Mouse (Mus musculus): ENCODE data around the gene Trabd2b. TPM values are rescaled to one million over a fixed set of nuclear protein-coding genes. Genes with fewer than 3 reads are reported as not detected.

Gene Trabd2b
- total RNA-seq, 1 experiment, result 0.31 TPM

DNA sequence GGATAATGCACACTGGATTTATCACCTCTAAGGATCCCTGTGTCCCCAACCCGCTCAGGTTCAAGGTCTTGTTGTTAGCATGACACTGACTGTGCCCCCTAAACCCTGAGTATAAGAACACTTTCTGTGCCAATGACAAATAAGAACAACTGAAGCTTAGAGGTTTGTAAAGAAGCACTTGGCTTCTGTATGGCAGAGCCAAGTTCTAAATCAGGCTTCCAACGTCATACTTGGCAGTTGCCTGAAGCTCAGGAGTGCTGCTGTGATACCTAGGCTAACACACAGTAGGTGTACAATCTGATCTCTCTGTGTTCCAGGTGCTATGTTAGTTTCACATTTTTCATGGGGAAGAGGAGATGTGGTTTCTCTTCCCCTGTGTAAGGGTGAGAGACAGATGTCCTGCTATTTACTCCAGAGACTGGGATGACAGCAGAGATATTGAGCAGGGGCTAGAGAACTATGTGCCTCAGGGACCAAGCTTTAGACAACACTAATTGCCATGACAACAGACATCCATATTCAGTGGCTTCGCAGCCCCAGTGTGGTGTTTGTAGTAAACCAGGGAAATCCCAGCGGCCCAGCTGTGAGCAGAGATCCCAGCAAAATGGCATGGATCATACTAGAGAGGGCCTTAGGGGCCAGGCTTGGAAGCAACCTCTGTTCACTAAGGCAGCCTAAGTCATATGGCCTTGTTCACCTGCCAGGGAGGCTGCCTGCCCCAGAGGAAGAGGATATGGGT, 89.3 kb downstream of the Trabd2b start:
- H3K9ac ChIP-seq (ENCODE audit: insufficient read depth, low read depth, low read length, poor library complexity, severe bottlenecking), result no peak overlapping the region
- TF ChIP-seq ZNF384 (IDR thresholded peaks at IDR 0.05; ENCODE audit: low read depth, low read length) (no peak), ZC3H11A (IDR thresholded peaks at IDR 0.05; ENCODE audit: borderline replicate concordance, low read depth, low read length) (no peak), MAFK (IDR thresholded peaks at IDR 0.05; ENCODE audit: insufficient read depth, low read depth, low read length) (no peak), CHD2 (IDR thresholded peaks at IDR 0.05; ENCODE audit: low read depth, low read length) (no peak), HCFC1 (IDR thresholded peaks at IDR 0.05; ENCODE audit: borderline replicate concordance, insufficient read depth, low read length) (no peak)
- in situ Hi-C loops (cut with MboI; ENCODE audit: low sequenced_read_pairs in 2 of 2, unreplicated experiment in 2 of 2), result no loop called here

DNA sequence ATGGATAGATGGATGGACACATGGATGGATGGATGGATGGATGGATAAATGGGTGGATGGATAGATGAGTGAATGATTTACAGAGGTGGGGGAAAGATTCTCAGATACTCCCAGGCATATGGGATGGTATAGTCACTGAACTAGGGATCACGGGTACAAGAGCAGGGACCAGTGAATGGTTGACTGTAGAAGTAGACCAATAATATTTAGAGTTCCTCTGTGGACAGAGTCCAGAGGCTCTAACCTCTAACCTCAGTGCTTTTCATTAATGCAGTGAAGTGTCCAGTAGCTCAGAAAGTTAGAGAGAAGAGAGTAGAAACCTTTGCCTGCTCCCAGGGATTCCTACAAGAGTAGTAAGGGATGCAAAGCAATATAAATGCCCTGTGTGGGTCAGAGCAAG, 93.1 kb downstream of the Trabd2b start:
- H3K4me3 ChIP-seq (ENCODE audit: insufficient read depth in 1 of 2, low read depth in 1 of 2, low read length in 2 of 2, poor library complexity in 1 of 2, severe bottlenecking in 1 of 2), result no peak overlapping the region
- H3K9me3 ChIP-seq (ENCODE audit: control insufficient read depth, insufficient read depth, low read depth, low read length), result no peaks in the 10 kb centered on the region
- H3K27ac ChIP-seq (ENCODE audit: insufficient read depth, low read depth, low read length, poor library complexity, severe bottlenecking), result no peak overlapping the region
- in situ Hi-C loops (cut with MboI; ENCODE audit: low sequenced_read_pairs in 2 of 2, unreplicated experiment in 2 of 2), result no loop called here
- TF ChIP-seq ZC3H11A (IDR thresholded peaks at IDR 0.05; ENCODE audit: borderline replicate concordance, low read depth, low read length), result no peak
- no peak for TF ChIP-seq MAFK (IDR thresholded peaks at IDR 0.05; ENCODE audit: insufficient read depth, low read depth, low read length)
- TF ChIP-seq ZNF384 (IDR thresholded peaks at IDR 0.05; ENCODE audit: low read depth, low read length), result no peak
- TF ChIP-seq HCFC1 (IDR thresholded peaks at IDR 0.05; ENCODE audit: borderline replicate concordance, insufficient read depth, low read length), result no peak
- TF ChIP-seq CHD2 (IDR thresholded peaks at IDR 0.05; ENCODE audit: low read depth, low read length), result no peak
- no peaks in the 10 kb centered on the region for H3K4me1 ChIP-seq (ENCODE audit: control insufficient read depth in 2 of 2, insufficient read depth in 2 of 2, low read length in 2 of 2, poor library complexity in 1 of 2)
- no peak for DNase-seq (ENCODE audit: low read depth, low spot score)
- H3K36me3 ChIP-seq (ENCODE audit: control insufficient read depth, insufficient read depth, low read length, poor library complexity, severe bottlenecking), result no peaks in the 10 kb centered on the region
- no peak overlapping the region for H3K9ac ChIP-seq (ENCODE audit: insufficient read depth, low read depth, low read length, poor library complexity, severe bottlenecking)

More for the DNA sequence above, 89.3 kb downstream of the Trabd2b start:
- H3K4me1 ChIP-seq (ENCODE audit: control insufficient read depth in 2 of 2, insufficient read depth in 2 of 2, low read length in 2 of 2, poor library complexity in 1 of 2), result no peaks in the 10 kb centered on the region
- no peak overlapping the region for H3K27ac ChIP-seq (ENCODE audit: insufficient read depth, low read depth, low read length, poor library complexity, severe bottlenecking)
- H3K9me3 ChIP-seq (ENCODE audit: control insufficient read depth, insufficient read depth, low read depth, low read length), result no peaks in the 10 kb centered on the region
- no peak for DNase-seq (ENCODE audit: low read depth, low spot score)
- H3K36me3 ChIP-seq (ENCODE audit: control insufficient read depth, insufficient read depth, low read length, poor library complexity, severe bottlenecking), result no peaks in the 10 kb centered on the region
- no peak overlapping the region for H3K4me3 ChIP-seq (ENCODE audit: insufficient read depth in 1 of 2, low read depth in 1 of 2, low read length in 2 of 2, poor library complexity in 1 of 2, severe bottlenecking in 1 of 2)

- in situ Hi-C loops (cut with MboI; ENCODE audit: low sequenced_read_pairs in 2 of 2, unreplicated experiment in 2 of 2), result no loop called here
These were observed 93.8 kb downstream of the Trabd2b start for GRCm38 (mm10) chr4:114500317-114500716.

DNA sequence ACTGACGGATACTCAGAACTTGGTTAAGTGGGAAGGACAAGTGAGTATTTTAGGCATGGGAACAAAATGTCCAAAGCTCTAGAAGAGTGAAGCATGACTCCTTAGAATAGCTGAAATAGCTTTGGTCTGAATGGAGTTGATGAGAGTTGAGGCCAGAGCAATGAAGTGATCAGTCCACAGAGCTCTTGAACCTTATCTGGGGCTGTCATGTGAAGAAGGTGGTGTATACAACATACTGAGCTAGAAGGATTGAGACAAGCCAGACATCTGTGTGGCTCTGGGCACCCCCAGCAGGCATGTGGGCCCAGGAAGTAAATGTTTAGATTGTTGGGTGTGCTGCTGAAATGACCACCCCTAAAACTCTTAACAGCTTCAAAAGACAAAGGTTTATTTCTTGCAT, 94.5 kb downstream of the Trabd2b start:
- TF ChIP-seq HCFC1 (IDR thresholded peaks at IDR 0.05; ENCODE audit: borderline replicate concordance, insufficient read depth, low read length), result no peak
- TF ChIP-seq ZNF384 (IDR thresholded peaks at IDR 0.05; ENCODE audit: low read depth, low read length), result no peak
- no peak for TF ChIP-seq ZC3H11A (IDR thresholded peaks at IDR 0.05; ENCODE audit: borderline replicate concordance, low read depth, low read length)
- TF ChIP-seq MAFK (IDR thresholded peaks at IDR 0.05; ENCODE audit: insufficient read depth, low read depth, low read length), result no peak
- no peak for TF ChIP-seq CHD2 (IDR thresholded peaks at IDR 0.05; ENCODE audit: low read depth, low read length)
- no peak for DNase-seq (ENCODE audit: low read depth, low spot score)
- no peak overlapping the region for H3K4me3 ChIP-seq (ENCODE audit: insufficient read depth in 1 of 2, low read depth in 1 of 2, low read length in 2 of 2, poor library complexity in 1 of 2, severe bottlenecking in 1 of 2)

More at GRCm38 (mm10) chr4:114500317-114500716, 93.8 kb downstream of the Trabd2b start:
- Histone ChIP-seq H3K4me1 (ENCODE audit: control insufficient read depth in 2 of 2, insufficient read depth in 2 of 2, low read length in 2 of 2, poor library complexity in 1 of 2) (no peaks in the 10 kb centered on the region), H3K4me3 (ENCODE audit: insufficient read depth in 1 of 2, low read depth in 1 of 2, low read length in 2 of 2, poor library complexity in 1 of 2, severe bottlenecking in 1 of 2) (no peak overlapping the region), H3K27ac (ENCODE audit: insufficient read depth, low read depth, low read length, poor library complexity, severe bottlenecking) (no peak overlapping the region), H3K9me3 (ENCODE audit: control insufficient read depth, insufficient read depth, low read depth, low read length) (no peaks in the 10 kb centered on the region), H3K36me3 (ENCODE audit: control insufficient read depth, insufficient read depth, low read length, poor library complexity, severe bottlenecking) (no peaks in the 10 kb centered on the region), H3K9ac (ENCODE audit: insufficient read depth, low read depth, low read length, poor library complexity, severe bottlenecking) (no peak overlapping the region)
- TF ChIP-seq ZC3H11A (IDR thresholded peaks at IDR 0.05; ENCODE audit: borderline replicate concordance, low read depth, low read length), result no peak
- TF ChIP-seq ZNF384 (IDR thresholded peaks at IDR 0.05; ENCODE audit: low read depth, low read length), result no peak
- TF ChIP-seq MAFK (IDR thresholded peaks at IDR 0.05; ENCODE audit: insufficient read depth, low read depth, low read length), result no peak
- no peak for TF ChIP-seq CHD2 (IDR thresholded peaks at IDR 0.05; ENCODE audit: low read depth, low read length)
- TF ChIP-seq HCFC1 (IDR thresholded peaks at IDR 0.05; ENCODE audit: borderline replicate concordance, insufficient read depth, low read length), result no peak
- no peak for DNase-seq (ENCODE audit: low read depth, low spot score)

More for the DNA sequence above, 94.5 kb downstream of the Trabd2b start:
- no peak overlapping the region for H3K9ac ChIP-seq (ENCODE audit: insufficient read depth, low read depth, low read length, poor library complexity, severe bottlenecking)
- H3K4me1 ChIP-seq (ENCODE audit: control insufficient read depth in 2 of 2, insufficient read depth in 2 of 2, low read length in 2 of 2, poor library complexity in 1 of 2), result no peaks in the 10 kb centered on the region
- no peaks in the 10 kb centered on the region for H3K9me3 ChIP-seq (ENCODE audit: control insufficient read depth, insufficient read depth, low read depth, low read length)
- in situ Hi-C loops (cut with MboI; ENCODE audit: low sequenced_read_pairs in 2 of 2, unreplicated experiment in 2 of 2), result no loop called here
- no peaks in the 10 kb centered on the region for H3K36me3 ChIP-seq (ENCODE audit: control insufficient read depth, insufficient read depth, low read length, poor library complexity, severe bottlenecking)
- H3K27ac ChIP-seq (ENCODE audit: insufficient read depth, low read depth, low read length, poor library complexity, severe bottlenecking), result no peak overlapping the region

Measured in ES-E14 (cell line).